Mouse (Mus musculus): ENCODE measurements around the gene Znhit6.

Gene Znhit6

DNA sequence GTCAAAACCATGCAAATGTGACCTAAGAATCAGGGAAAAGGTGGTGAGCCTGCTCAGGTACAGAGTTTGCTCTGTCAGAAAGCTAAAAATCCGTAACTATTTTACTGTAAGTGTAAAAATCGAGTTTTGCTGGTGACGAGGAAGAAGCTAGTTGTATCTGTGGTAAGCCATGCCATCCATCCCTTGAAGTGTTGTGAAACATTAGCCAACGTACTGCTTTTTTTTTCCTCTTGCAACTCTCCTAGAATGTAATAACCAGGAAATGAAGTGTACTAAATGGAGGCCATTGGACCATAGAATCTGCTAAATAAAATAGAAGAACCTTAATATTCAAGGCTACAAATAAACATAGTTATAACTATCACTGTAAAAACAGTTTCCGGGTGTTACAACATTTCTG lies 32.3 kb downstream of the Znhit6 start:
- no peak for DNase-seq

DNA sequence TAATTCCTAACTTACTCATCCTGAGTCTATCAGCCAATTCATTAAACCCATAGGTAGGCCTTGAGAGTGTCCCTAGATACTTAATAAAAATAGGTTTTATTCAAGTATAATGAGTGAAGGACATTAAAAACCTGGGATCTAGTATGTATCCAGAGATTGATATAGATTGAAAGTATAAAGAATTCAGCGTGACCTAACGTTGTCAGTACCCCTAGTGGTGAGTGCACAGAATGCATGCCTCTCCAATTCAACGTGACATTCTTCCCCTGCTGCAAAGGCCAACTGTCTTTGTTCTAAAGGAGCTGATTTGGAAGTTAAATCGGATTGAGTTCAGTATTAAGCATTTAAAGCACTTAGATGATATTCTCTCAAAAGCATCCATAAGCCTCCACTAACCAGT lies 36.7 kb downstream of the Znhit6 start:
- DNase-seq = no peak

DNA sequence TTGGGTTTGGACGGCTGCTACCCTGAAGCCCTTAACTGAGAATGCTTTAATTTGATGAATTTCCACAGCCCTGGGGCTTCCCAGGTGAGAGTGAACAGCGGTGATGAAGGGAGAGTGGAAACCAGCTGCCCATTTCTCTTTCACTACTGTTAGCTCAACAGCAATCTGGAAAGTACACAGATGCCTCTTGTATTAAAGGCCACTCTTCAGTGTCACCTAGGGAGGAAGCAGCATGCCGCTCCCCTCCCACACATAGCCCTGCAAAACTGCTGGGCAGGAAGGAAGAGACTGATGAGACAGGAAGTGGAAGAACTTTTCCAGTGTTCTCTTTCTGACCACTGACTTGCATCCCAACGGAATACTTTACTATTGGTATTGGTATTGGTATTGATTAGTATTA lies 37.2 kb downstream of the Znhit6 start:
- DNase-seq = no peak

DNA sequence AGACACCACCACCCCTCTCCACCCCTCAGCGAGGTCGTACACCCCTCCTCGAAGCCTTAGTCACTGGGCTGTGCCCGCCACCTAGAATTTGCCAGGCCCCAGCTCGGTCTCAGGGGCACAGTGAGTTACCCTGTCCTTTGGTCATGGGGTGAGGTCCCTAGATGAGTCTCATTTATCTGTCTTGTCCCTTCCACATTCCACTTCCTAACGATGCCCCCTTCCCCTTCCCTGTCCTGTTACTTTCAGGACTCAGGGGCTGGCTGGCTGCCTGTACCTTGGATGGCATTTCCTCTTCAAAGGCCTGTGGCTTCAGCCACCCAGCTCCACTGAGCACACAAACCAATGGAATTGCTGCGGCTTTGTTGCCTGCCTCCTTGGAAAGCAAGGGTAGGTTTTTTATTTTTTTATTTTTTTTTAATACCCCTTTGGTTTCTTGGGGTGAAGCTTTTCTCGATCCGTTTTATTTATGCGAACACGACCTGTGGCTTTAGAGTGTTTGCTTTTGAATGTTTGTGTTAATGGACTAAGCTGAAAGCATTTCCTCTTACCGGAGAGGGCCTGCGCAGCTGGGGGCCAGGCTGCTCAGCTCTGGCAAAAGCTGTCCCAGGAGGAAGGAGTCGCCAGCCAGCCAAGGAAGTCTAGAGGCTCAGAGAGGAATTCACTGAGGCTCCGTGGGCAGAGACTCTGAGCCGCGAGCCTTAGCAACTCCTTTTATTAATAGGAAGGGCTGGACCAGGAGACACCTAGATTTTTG lies 38.5 kb downstream of the Znhit6 start:
- DNase-seq = no peak

DNA sequence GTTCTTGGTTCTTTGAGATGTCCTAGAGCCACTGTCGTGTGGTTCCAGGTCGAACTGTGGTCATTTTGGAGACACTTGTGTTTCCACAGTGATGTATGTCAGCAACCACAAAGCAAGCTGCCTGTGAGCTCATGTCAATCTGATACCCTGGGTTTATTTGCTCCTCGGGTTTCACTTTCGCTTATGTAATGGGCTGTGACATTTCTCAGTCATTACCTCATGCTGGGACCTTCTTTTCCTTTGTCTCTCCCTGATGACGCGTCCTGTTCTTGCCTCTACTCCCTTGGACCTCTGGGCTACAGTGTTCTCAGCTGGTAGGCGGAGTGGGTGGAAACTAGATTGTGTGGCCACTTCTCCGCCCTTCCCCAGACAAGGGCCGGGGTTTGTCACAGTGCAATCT lies 42.3 kb downstream of the Znhit6 start:
- DNase-seq = no peak

DNA sequence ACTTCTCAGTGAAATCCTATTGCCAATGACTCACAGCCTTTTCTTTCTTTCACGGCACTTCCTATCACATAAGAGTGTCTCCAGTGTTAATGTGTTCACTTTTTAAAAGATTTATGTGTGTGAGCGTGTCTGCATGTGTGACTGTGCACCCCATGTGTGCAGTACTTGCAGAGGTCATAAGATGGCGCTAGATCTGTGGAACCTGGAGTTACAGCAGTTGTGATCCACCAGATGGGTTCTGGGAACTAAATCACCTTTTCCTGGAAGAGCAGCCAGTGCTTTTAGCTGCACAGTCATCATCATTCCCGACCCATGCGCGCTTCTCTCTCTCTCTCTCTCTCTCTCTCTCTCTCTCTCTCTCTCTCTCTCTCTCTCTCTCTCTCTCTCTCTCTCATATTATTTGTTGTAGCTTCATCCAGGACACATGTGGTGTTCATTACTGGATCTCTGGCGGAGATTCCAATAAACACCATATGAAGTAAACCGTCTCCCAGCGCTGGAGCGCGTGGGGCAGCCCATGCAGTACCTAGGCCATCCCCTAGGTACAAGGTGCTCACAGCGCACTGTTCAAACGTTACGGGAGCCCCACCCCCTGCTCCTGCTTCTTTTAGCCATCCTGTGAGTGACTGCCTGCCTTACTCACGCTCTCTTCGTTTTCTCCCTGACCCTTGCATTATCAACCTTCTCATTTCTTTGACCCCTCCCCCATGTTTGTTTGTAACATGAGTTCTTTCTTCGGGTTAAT lies 43.8 kb downstream of the Znhit6 start:
- DNase-seq = no peak

DNA sequence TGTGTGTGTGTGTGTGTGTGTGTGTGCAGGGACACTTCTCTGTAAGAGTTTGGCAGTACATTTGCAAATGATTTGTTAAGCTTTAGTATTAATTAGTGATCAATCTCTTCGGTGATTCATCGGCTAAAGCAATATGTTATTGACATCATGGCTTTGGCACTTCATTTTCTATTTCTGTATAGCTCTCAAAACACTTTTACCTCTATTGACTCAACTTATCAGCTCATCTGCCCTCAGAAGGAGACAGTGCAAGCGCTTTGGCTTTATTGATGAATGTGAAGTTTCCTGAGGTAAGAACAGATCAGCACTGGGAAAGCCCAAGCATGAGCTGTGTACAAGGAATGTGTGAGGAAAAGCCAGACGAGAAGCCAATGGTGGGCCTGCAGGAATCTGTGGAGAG lies 45.2 kb downstream of the Znhit6 start:
- DNase-seq = no peak

DNA sequence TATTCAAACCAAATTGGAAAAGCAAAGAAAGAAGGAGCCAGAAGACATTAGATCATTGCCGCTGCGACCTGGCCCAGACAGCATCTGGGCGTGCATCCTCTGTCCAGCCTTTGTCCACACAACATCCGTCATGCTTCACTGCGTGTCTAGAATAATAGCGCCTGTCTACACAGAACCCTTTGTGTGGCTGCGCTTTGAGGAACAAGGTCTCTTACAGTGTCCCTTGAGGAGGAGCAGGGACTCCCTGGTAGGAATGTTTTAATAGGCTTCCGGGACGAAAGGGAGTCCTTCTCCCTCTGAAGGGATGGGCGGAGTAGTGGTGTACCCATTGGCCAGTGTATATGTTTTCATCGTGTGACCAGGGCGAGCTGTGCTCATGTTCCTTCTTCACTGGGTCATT lies 47.0 kb downstream of the Znhit6 start:
- DNase-seq = no peak

DNA sequence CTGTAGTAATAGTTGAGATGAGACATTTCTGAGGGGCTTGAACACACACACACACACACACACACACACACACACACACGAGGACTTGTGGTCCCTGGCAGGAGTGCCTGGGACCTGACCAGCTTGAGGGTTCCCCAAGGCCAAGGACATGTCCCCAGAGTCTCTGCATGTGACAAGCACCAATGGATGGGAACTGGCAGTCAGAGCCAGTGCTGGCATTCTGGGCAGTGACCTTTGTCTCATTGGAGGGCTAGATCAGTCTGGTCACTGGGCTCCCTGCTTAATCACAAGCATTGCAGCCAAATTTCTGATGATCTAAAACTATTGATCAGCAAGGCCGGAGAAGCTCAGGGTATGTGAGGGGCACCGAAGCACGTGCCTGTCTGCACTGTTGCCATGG lies 48.8 kb downstream of the Znhit6 start:
- DNase-seq = no peak

DNA sequence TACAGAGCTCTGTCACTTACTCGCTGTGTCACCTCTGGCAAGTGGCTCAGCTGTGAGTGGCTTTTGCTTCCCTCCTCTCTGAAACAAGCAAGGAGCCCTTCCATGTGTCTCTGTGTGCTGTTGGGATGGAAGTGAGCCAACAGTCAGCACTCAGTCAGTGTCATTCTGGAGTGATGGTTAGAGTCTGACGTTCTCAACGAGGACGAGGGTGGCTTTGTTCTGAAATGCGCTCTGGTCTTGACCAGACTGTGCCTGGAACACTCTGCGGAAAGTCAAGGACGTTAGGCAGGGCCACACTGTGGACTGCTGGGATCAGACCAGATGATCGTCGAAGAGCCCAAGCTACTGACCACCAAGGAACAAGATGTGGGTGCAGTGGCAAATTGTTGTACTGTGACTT lies 49.5 kb downstream of the Znhit6 start:
- no peak for DNase-seq

DNA sequence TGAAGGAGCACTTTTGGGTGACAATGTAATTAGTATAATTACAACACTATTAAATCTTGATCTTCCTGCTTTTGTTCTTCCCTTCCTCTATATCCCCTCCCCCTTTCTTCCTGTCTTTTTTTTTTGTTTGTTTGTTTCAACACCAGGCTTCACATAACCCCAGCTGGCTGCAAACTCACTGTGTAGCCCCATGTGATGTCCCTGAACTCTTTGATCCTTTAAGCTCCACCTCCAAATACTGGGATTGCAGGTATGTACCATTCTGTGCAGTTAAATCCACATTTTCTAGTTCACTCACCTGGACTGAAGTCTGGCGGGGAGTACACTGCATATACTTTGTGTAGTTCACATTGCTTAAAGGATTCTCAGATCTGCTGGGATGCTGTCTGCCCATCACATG lies 50.1 kb downstream of the Znhit6 start:
- DNase-seq = no peak

DNA sequence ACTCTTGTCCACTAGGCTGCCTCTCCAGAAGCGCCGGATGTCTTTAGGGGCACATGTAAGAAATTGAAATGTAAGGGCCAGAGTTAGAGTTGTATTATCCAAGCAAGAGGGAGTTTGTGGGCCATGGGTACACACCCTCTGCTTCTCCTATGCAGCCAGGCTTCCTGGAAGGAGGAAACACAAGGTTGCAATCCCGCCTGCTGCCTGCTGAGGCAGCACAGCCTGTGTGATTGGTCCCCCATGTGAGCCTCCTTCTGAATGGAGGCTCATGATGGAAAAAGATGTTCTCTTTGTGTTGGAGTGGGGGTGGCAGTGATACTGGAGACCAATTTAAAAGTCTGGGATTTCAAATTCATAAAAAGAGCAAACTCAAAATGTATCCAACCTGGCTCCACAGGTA lies 51.8 kb downstream of the Znhit6 start:
- DNase-seq = no peak

DNA sequence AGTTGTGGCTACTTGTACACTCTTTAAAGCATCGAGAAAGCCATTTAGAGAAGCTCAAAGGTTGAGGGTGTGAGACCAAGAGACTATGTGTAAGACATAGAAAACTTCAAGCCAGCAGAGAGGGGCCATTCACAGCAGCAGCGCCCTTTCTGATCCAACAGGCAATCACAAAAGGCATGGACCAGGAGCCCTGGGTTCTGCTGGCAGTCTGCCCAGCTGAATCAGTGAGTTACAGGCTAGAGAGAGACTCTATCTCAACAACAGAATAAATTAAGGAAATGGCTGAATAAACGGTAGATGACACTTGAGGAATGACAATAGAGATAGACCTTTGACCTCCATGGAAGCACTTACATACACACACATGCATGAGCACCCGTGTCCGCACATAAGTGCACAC lies 52.6 kb downstream of the Znhit6 start:
- no peak for DNase-seq

DNA sequence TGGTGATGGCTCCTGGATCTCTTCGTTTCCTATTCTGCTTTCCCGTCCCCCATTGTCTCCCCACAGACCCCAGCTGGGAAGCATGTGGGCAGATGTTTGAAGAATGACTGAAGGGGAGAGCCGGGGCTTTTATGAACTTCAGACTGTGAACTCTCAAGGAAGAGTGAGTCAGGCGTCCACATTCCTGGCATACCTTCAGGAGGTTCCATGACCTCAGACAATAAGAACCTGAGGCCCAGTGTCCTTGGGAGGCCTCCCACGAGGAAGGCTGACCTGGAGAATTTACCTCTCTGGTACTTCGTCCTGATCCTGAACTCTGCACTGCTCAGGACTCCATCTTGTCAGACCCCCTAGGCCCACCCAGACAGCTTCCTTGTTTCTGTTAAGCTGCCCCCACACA lies 56.9 kb downstream of the Znhit6 start:
- no peak for DNase-seq

DNA sequence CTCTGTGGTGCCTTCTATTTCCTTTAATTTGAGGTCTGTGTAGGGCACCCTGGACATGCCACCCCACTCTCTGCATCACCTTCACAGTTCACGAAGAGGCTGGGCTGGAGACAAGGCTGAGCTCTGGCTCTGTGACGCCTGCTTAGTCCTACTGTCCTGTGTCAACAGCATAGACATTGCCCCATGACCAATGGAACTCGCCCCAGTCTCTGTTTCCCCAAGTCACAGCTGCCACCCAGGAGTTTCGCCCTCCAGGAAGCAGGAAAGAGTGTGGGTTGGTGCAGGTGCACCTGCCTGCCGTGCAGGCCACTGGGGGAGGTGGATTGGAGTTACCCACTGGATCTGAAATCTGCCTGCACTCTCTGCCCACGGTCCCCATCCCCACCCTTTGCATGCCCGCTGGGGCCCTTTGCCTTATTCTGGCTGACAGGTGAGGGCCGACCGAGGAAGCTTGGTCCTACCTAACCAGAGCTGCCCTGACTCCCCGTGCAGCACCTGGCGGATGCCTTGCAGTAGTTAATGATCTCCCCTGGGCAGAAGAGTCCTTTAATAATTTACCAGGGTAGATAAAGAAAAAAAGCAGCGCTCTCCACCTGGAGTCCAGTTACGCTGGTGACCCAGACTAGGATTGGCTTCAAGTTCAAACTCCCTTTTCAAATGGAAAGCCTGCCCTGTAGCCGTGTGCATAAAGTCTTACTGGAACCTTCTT lies 58.2 kb downstream of the Znhit6 start:
- DNase-seq = no peak

DNA sequence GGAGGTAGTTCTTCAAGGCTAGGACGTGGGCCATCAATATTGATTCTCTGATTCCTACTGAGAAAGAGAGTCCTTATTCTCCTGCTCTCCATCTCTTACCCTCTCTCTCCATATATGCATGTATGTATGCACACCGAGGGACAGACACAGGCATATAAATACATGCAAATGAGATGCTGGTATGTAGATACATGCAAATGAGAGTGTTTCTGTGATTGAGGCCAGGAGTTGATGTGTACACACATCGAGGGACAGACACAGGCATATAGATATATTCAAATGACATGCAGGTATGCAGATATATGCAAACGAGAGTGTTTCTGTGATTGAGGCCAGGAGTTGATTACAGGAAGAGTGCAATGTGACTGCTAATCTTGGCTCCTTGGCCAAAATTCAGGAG lies 64.2 kb downstream of the Znhit6 start:
- DNase-seq = no peak

DNA sequence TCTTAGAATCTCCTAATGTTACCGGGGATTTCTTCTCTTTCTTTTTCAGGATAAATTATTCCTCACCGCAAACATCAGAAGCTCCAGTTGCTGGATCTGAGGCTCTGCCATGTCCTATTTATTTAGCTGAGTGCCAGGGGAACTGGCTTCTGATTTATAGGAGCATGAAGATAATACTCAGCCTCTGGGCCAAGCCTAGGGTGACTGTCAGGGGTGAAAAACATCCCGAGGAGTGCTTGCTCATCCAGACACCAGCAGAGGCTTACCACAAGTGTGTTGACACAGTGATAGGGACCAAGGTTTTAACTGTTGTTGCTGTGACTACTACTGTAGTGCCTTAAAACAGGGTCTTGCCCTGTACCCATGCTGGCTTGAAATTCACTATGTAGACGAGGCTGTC lies 64.6 kb downstream of the Znhit6 start:
- no peak for DNase-seq

DNA sequence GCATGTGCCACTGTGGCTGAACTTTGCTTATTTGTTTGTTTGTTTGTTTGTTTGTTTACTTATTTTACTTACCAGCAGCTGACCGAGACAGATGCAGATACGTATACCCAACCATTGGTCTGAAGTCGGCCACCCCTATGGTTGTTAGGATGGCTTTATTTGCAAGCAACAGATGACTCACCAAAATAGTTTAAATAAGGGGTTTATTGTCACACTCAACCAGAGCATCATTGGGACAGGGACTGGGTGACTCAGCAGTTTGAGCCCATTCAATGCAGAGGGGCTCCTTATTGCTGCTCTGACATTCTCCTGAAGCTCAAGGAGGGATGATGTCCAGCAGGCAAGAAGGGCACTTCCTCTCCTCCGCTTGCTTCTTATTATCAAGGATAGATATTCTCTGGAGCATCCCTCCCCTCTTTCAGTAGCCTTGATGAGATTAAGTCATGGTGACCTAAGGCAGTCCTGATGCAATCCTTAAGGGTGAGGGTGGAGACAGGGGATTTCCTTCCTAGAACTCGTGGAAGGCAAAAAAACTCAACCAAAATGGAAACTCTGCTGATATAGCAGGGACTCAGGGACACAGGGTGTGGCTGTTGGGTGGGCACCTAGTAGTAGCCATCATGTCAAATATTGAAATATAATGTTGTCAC lies 65.2 kb downstream of the Znhit6 start:
- DNase-seq = no peak

DNA sequence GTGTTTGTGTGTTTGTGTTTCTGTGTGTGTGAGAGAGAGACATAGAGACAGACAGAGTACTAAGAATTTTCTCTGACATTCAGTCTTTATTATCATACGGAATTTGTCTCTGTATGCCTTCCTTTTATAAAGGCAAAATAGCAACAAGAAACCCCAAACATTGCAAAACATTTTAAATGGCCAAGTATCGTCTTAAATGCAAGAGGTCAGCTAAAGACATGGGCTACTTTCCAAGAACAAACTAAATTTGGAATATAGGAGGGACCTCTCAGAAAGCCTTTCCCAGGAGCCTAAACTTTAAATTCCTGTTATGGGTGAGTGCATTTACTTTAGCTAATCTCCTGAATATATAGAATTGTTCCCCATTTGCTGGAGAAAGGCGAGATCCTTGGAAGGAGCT lies 65.9 kb downstream of the Znhit6 start:
- no peak for DNase-seq

DNA sequence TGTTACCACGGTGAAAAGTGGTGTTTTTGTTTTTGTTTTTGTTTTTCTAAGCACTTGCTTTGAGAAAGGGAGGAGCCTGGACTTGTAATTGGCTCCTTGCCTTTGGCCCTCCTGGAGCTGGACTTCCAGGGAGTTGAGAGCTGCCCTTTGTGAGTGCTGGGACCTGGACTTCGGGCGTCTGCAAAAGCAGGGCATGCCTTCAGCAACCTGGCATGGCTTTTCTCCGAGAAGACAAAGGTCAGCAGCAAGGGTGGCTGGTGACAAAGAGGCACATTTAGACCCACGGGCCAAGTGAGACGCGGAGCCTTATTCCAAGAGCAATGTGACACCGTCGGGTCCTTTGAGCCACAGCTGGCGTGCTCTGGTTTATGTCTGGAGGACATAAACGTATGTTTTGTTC lies 66.9 kb downstream of the Znhit6 start:
- DNase-seq = no peak

DNA sequence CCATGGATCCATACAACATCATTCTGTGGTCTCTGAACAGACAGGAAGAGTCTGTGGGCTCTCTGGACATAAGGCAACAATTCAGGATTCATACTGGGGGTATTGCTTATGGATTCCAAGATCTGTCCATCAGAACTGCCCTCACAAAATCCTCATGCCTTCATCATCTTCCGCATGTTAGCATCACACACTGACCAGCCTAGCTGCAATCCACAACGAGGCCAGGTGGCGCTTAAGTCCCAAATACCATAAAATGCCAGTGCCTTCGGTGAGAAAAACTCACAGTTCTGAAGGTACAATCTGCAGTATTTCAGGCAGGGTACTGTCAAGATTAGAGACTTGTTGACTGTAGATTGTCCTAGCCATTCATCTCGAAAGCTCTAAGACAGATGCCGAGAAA lies 69.5 kb downstream of the Znhit6 start:
- DNase-seq = no peak

DNA sequence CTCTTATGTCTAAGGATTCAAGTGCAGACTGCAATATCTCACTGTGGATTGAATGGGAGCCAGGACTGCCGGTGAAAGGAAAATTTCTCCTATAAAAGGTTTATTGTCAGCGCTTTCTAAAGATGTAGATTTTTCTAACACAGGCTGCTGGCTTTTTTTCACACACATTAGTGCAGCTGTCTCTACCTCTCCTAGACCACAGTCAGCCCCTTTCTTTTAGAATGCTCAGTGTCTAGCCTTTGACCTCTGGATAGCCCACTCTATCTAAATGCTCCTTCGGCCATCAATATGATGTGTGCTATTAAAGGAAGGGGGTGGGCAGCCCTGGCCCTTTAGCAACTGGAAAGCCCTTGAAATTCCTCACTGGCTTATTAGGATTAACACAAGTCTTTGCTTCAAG lies 70.0 kb downstream of the Znhit6 start:
- no peak for DNase-seq

DNA sequence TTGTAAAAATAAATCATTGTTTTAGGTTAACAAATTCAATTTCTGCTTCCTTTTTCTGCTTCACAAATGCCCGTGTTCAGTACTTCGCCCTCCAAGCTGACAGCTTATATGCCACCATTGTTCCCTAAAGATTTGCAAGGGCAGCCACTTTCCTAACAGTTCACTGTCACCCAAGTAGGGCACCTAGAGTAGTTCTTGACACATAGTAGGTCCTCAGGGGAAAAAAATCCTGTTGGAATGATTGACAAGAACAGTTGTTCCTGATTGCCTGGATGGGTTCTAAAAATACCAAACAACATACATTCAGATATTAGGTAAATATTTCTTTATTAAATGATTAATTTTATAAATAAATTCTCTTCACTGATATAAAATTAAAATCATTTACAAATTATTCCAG lies 70.7 kb downstream of the Znhit6 start:
- DNase-seq = no peak

DNA sequence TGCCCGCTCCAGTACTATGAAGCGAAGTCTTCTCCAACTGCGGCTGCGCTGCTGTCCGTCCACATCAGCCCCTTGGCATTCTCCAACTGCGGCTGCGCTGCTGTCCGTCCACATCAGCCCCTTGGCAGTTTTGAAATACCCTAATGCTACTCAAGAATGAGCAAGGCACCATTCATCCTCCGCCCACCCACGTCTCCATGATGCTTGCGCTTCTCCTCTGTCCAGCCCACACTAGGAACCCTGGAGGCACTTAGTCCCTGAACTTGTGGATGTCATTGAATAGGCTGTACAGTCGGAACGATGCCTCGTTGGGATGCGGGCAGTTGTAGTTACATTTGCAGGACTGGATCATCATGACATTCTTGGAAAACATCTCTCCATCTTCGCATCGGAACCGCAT lies 71.4 kb downstream of the Znhit6 start:
- no peak for DNase-seq
